Mouse (Mus musculus) ES-Bruce4 (cell line): ENCODE measurements around the gene Trank1. TPM values are rescaled to one million over a fixed set of nuclear protein-coding genes. Genes with fewer than 3 reads are reported as not detected.

Source experiments
- H3K27ac ChIP-seq: 2 replicates; pipeline ENCODE4 v1.5.1; 2012; ENCODE audit warnings: low read length, inconsistent platforms; ENCODE audit not compliant: insufficient read depth
- H3K27me3 ChIP-seq: 2 replicates; pipeline ENCODE4 v1.6.1; 2012; ENCODE audit warnings: mild to moderate bottlenecking, low read length, inconsistent platforms; ENCODE audit not compliant: control insufficient read depth, poor library complexity, insufficient read depth, severe bottlenecking
- H3K36me3 ChIP-seq: 2 replicates; pipeline ENCODE4 v1.6.1; 2012; ENCODE audit warnings: inconsistent platforms, mild to moderate bottlenecking, low read length, moderate library complexity; ENCODE audit not compliant: control insufficient read depth, poor library complexity, insufficient read depth, severe bottlenecking
- H3K4me1 ChIP-seq: one replicate; pipeline ENCODE4 v1.8.1; 2011; ENCODE audit warnings: low read length; ENCODE audit not compliant: control insufficient read depth, insufficient read depth
- H3K4me3 ChIP-seq: 2 replicates; pipeline ENCODE4 v1.5.1; 2011; ENCODE audit warnings: low read depth, mild to moderate bottlenecking, low read length
- H3K9ac ChIP-seq: 2 replicates; pipeline ENCODE4 v1.6.1; 2012; ENCODE audit warnings: low read depth, mild to moderate bottlenecking, inconsistent platforms; ENCODE audit not compliant: poor library complexity, severe bottlenecking
- H3K9me3 ChIP-seq: replicated peaks from 2 replicates; pipeline ENCODE4 v1.6.1; 2012; ENCODE audit warnings: mild to moderate bottlenecking, low read length, inconsistent platforms; ENCODE audit not compliant: control insufficient read depth, poor library complexity, insufficient read depth, severe bottlenecking
- CTCF ChIP-seq: IDR thresholded peaks from one replicate; pipeline ENCODE4 v1.8.1; 2011; ENCODE audit warnings: low read depth, low read length
- EP300 ChIP-seq: IDR thresholded peaks from 2 replicates; pipeline ENCODE4 v1.6.1; 2011; ENCODE audit warnings: low read depth, low read length; ENCODE audit not compliant: insufficient read depth
- POLR2A ChIP-seq: IDR thresholded peaks from one replicate; pipeline ENCODE4 v1.8.1; 2011; ENCODE audit warnings: low read length; ENCODE audit not compliant: insufficient read depth
- polyA plus RNA-seq: library from polyadenylated mRNA; stranded (reverse); fragments of >200 nt; gene quantifications from 2 replicates; pipeline ENCODE4 v1.2.4, GENCODE M21; 2011; ENCODE audit warnings: low read depth; ENCODE audit not compliant: missing spikeins, insufficient read depth, insufficient read length

Gene Trank1
- polyA plus RNA-seq, 1 experiment = 0.90 TPM

DNA sequence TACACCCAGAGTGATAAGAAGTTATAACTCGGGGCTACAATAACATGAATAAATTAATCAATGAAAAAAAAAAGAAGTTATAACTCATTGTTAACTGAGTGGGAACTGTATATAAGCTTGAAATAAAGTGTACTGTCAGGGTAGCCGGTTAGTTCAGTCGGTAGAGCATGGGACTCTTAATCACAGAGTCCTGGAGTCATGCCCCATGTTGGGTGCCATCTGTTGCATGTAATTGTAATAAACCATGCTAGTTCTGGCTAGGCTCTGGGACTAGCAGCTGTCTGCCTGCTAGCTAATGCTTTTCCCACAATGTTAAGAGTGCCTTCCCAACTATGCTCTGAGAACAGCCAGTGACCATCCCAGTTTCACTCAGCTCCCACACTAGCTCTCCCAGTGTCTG, 60.5 kb downstream of the Trank1 start:
- H3K27me3 ChIP-seq = no peaks in the 10 kb centered on the region
- no peaks in the 10 kb centered on the region for H3K36me3 ChIP-seq
- no peak overlapping the region for H3K27ac ChIP-seq
- H3K4me1 ChIP-seq = no peaks in the 10 kb centered on the region
- no peak overlapping the region for H3K4me3 ChIP-seq
- no peaks in the 10 kb centered on the region for H3K9me3 ChIP-seq
- TF ChIP-seq CTCF = no peak
- no peak for TF ChIP-seq EP300
- no peak for TF ChIP-seq POLR2A
- H3K9ac ChIP-seq = no peak overlapping the region

DNA sequence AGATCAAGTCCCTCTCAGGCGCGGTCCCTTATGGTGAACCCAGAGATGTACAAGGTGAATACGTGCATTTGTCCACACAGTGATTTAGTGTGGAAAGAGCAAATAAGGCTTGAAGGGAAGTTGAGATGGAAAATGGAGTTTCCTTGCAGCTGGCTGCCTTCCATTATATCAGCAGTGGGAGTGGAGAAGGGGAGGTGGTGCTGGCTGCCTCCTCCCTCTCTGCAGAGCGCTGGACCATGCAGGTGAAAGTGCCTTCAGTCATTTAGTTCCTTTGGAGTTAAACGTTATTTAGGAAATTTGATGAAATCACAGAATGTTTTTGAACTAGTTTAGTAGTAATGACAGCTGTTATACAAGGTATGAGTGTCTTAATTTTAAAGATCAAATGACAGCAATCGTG, 66.3 kb downstream of the Trank1 start:
- Histone ChIP-seq H3K27me3 (no peaks in the 10 kb centered on the region), H3K36me3 (no peaks in the 10 kb centered on the region), H3K4me3 (no peak overlapping the region), H3K27ac (no peak overlapping the region), H3K4me1 (no peaks in the 10 kb centered on the region), H3K9me3 (no peaks in the 10 kb centered on the region), H3K9ac (no peak overlapping the region)
- TF ChIP-seq POLR2A (no peak), EP300 (no peak), CTCF (no peak)

DNA sequence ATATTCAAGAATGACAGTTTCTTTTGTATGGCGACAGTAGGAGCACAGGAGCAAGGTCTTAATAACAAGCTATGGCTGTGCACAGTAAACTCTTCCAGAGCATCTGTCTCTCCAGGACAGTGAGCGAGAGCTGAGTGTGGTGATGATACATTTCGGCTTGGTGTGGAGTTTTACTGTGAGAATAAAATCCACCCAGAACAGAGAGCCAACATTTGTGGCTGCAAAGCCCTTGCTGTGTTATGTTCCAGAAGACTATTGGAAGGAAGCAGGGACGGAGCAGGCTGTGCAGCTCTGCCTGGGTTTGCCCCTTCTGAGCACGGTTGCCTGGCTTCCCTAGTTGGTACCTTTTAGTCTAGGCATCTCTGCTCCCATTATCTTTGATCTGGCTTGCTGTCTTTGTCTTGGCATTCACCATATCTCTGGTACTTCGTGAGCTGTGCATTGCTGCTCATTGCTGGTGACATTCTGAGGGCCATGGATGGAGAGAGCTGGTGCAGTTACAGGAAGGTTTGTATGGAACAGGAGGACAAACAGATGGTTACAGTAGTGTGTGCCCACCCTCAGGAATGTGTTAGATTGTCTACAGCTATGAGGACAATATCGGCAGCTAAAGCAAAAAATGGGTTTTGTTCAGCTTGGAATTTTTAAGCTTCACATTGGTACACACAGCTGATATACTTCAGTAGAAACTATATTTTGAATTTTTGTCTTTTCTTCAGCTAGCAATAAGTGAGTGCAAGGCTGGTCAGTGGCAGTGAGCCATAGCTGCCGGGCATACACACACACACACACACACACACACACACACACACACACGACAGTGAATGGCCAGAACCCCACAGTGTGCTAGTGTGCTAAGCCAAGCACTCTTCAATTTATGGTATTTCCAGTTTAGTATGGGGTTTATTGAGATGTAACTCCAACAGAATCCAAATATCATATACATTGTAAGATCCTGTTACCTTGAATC, 69.8 kb downstream of the Trank1 start:
- Histone ChIP-seq H3K4me3 (no peak overlapping the region), H3K4me1 (no peaks in the 10 kb centered on the region), H3K27me3 (no peaks in the 10 kb centered on the region), H3K27ac (no peak overlapping the region), H3K9ac (no peak overlapping the region), H3K9me3 (no peaks in the 10 kb centered on the region), H3K36me3 (no peaks in the 10 kb centered on the region)
- no peak for TF ChIP-seq POLR2A
- TF ChIP-seq CTCF = no peak
- no peak for TF ChIP-seq EP300

DNA sequence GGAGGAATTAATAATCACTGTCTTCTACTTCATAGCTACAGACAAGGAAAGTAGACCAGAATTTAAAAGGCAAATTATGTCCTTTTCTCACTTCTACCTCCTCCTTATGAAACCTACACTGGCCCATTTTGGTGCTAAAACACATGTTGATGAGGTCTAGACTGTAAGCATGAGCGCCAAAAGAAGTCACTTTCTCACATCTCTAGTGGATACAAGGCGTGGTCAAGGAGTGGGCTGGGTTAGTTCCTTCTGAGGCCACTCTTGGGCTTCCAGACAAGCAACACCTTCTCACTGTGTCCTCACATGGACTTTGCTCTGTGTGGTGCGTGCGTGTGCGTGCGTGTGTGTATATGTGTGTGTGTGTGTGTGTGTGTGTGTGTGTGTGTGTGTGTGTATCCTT, 70.9 kb downstream of the Trank1 start:
- no peak overlapping the region for H3K27ac ChIP-seq
- H3K4me3 ChIP-seq = no peak overlapping the region
- no peak overlapping the region for H3K9ac ChIP-seq
- TF ChIP-seq POLR2A = no peak
- TF ChIP-seq EP300 = no peak
- no peak for TF ChIP-seq CTCF
- no peaks in the 10 kb centered on the region for H3K4me1 ChIP-seq
- H3K36me3 ChIP-seq = no peaks in the 10 kb centered on the region
- no peaks in the 10 kb centered on the region for H3K9me3 ChIP-seq
- no peaks in the 10 kb centered on the region for H3K27me3 ChIP-seq

DNA sequence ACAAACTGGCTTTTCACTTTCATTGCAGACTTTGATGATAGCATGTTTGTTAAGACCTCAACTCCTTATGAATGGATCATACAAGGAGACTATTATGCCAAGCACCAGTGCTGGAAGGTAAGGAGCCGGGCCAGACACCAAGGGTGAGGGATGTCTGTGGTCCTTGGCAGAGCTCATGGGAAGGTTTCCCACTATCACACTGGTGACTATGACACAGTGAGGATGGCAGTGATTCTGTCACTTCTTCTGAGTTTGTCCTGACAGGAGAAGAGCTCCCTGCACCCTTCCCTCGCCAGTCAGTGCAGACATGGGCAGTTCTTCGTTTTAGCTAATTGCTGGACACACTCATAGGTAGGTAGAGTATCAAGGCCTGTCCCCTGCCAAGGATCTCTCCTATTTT, 71.5 kb downstream of the Trank1 start:
- H3K4me1 ChIP-seq = no peaks in the 10 kb centered on the region
- no peak overlapping the region for H3K9ac ChIP-seq
- no peaks in the 10 kb centered on the region for H3K36me3 ChIP-seq
- H3K9me3 ChIP-seq = no peaks in the 10 kb centered on the region
- TF ChIP-seq POLR2A (no peak), EP300 (no peak), CTCF (no peak)
- no peak overlapping the region for H3K27ac ChIP-seq
- H3K4me3 ChIP-seq = no peak overlapping the region
- no peaks in the 10 kb centered on the region for H3K27me3 ChIP-seq

DNA sequence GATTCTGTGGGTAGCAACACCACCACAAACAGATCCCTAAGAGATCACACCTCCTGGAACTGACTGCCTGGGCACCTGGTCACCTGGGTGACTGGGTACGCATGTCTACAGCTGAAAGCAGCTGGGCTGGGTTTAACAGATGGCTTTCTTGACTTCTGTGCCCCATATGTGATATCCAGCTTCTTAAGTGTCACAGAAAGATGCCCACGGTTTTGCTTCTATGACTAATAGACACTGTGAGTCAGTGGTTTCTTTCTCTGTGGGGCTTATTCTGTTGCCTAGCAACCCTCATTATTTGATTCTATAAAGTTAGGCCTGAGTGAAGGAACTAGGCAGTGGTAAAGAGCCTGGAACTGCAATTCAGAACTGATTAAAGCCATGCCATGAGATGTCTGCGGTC, 72.2 kb downstream of the Trank1 start:
- no peaks in the 10 kb centered on the region for H3K9me3 ChIP-seq
- no peaks in the 10 kb centered on the region for H3K27me3 ChIP-seq
- H3K36me3 ChIP-seq = no peaks in the 10 kb centered on the region
- no peak for TF ChIP-seq POLR2A
- TF ChIP-seq CTCF = no peak
- no peak for TF ChIP-seq EP300
- H3K27ac ChIP-seq = no peak overlapping the region
- no peak overlapping the region for H3K9ac ChIP-seq
- no peak overlapping the region for H3K4me3 ChIP-seq
- H3K4me1 ChIP-seq = no peaks in the 10 kb centered on the region
